Mouse (Mus musculus) thymus, adult 18-20 months (tissue): ENCODE results near the gene Arhgdia.
A peak's percentile ranks its signal among the peaks of the same experiment; 100 is the strongest.

Source experiments
- DNase-seq, 2 experiments: peaks; one replicate each; pipeline ENCODE4 v3.0.0; 2022; ENCODE audit warnings: mixed read lengths in 2 of 2

Arhgdia gene

DNA sequence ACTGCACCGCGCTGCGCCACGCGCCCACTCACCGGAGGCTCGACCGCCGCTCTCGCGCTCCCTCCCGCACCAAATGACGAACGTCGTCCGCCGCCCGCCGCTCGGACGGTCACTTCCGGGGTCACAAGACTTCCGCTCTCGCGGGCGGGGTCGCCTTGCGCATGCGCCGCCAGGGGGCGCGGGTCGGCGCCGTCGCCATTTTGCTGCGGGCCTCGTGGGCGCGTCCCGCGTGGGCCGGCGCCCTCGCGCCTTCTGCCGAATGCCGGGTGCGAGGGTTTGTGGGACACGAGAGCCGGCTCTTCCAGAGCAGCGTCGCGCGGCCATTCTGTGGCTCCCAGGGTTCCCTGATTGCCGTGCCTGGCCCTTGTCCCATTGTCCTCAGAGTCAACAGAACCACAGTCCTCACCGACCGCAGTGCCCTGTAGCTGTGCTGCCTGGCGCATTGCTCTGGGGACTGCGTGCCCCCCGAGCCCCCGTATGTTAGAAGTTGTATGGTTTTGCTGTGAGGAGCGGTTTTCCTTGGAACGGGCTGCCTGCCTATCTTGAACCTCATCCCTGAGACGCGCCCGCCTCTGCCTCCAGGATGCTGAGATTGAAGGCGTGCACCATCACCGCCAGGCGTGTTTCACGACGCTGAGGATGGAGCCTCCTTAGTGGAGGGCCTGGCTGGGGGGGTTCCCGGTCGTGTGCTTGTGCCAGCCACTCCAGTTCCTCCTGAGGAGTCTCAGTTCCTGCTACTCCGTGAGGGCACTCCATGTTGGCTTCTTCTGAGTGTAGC is at the start of gene Arhgdia:
Arhgdia (minus strand) TSS at position 135 of the 778 bp plus-strand sequence.
- peak; percentile 72 to 80 for DNase-seq

GRCm38 (mm10) chr11:120630401-120630871 is 49.0 kb upstream of the Arhgdia start:
- no peak for DNase-seq

GRCm38 (mm10) chr11:120629911-120630310 is 48.5 kb upstream of the Arhgdia start:
- no peak for DNase-seq

DNA sequence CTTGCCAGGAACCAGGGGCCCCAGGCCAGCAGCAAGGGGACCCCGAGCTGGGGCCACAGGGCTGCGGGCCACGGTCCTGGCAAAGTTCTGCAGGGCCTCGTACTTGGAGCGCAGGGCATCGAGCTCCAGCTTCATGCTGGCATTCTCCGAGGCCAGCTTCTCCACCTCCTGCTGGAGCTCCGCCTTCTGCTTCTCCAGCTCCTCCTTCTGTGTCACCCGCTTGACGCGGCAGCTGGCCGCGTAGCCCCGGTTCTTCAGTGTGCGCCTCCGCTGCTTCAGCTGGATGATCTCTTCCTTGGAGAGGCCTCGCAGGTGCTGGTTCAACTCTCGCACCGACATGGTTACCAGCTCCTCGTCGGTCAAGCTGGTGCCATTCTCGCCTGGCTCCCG is 47.9 kb upstream of the Arhgdia start:
- peak; percentile 70 to 75 for DNase-seq

DNA sequence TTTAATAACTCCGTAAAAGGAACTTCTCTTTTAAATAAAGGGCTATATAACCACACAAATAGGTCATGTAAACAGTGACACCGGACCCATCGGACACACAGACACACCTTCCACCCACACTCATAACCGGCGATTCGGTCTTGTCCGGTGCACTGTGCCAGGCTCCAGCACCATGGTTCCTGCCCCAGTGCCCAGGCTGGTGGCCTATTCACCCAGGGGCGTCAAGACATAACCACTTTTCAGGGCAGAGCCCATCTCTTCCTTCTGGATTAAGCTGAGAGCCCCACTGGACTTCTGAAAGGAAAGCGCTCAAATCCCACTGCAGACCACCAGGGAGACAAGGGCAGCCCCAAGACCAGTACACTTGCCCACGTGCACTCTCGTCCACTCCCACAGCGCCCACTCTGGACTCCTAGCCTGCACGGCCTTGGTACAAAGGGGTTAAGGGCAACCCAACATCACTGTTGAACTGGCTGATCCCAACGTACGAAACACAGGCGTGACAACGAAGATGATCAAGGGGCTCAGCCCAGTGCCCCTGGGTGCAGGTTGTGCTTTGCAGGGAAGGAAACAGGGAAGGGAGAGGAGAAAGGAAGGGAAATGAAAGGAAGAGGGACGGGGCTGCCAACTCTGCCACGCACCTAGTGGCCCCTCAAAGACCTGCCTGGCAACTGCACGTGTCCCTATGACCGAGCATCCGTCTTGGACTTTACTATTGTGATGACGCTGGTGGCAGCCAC is 47.3 kb upstream of the Arhgdia start:
- no peak for DNase-seq

GRCm38 (mm10) chr11:120627468-120628300 is 46.3 kb upstream of the Arhgdia start:
- peak; percentile 56 to 72 for DNase-seq

- no peak for DNase-seq
Observed at GRCm38 (mm10) chr11:120626785-120627467, 45.5 kb upstream of the Arhgdia start.

GRCm38 (mm10) chr11:120625152-120625775 is 43.8 kb upstream of the Arhgdia start, which contains the start of gene Sirt7:
TSS of gene Sirt7 (minus strand) at chr11:120625240.
- DNase-seq, result no peak

DNA sequence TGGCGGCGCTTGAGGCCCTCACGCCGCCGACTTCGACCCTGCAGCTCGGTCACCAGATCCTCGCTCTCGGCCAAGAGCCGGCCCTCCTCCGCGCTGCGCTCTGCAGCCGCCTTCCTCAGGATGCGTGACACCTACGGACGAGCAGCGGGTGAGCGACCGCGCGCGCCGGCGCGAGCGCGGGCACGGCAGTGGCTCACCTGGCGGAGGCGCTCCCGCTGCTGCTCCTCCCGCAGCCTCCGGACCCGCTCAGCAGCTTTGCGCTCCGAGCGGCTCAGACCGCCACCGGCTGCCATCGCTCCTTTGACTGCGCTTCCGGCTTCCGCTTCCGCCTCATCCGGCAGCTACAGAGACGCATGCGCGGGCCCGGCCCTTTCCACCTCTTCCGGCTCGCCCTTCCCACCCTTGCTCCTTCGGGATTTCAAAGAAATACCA is 43.3 kb upstream of the Arhgdia start:
- peak; percentile 77 to 82 for DNase-seq

- DNase-seq, result peak; percentile 57 to 69
Observed at GRCm38 (mm10) chr11:120623961-120624679, 42.7 kb upstream of the Arhgdia start.

DNA sequence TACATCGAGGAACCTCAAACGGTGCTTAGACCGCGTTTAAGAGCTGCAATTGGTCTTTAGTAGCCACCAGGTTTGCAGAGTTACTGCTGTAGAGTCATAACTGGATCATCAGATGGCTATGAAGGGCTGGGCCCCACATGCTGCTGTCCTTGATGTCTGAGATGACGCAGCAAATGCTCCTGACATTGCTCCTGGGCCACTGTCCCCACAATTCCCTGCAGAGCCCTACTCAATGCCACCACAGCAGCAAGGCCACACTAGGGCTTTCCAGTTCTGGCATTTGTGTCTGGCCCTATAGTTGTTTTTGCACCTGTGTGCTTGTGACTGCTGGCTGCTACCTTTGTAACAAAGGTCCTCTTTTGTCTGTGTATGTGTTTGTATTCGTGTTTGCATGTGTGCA is 41.4 kb upstream of the Arhgdia start:
- DNase-seq, result no peak

GRCm38 (mm10) chr11:120620195-120620594 is 38.8 kb upstream of the Arhgdia start:
- no peak for DNase-seq

DNA sequence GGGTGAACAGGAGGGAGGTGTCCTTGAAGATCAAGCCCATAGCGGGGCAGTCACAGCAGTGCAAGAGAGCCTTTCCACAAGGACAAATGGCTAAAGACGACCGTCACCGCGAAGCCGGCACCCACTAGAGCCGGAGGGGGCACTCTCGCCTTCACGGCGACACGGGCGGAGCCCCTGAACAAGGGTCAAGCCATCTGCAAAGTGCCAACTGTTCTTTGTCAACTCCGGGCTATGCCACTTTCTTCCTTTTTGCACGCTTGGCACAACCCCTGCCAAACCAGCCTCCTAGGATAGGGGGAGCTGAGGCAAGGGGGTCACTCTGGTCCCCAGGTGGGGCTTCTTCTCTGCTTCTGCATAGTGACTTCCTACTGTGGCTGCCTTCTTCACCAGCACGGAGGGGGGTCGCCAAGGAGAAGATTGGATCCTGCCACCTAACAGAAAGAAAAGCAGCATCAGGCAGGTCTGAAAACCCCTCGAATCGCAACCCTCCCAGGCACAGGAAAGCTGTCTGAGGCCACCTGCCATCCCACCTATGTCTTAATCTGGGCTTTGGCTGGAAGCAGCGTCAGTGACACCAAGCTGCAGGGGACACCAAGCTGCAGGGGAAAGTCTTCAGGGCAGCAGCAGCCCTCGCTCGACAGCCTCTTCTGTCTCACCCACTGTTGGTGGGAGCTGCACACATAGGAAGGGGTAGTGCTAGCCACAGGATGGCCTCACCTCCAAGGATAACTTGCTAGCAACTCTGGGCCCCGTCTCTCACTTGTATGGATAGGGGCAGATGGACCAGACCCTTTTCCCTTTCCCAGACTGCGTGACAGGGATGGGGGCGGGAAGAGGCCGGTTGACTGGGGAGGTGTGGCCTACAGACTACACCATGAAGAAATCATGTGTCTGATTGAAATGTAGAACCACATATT is 37.5 kb upstream of the Arhgdia start:
- peak in 1 of 2 experiments; percentile 29 for DNase-seq

DNA sequence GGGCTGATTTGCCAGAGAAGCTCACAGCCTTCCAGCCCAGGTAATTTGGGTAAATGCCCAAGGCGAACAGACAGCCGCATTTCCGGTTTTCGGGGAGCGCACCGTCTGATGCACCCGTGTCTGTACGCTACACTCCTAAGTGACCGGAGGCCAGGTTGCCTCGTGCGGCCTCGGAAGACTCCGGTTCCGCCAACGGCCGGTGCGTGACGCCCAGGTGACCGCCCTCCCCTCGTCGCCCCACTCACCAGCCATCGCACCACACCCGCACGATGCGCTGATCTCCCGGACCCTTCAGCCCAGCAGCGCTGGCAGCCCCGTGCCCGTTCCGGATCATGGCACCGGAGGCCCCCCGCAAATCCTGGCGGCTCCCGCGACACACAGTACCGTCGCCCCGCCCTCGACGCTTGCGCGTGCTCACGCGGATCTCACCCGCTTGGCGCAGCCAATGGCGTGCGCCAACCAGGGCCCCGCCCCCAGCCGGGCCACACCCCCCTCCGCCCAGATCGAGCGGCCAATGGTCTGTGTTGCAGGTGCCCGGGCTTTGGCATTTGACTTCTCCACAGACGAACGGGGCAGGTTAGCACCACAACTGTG is 36.2 kb upstream of the Arhgdia start, which contains the start of gene Pcyt2:
Pcyt2 (minus strand) TSS at position 418 of the 594 bp plus-strand sequence.
- DNase-seq, result peak; percentile 87 to 89

DNA sequence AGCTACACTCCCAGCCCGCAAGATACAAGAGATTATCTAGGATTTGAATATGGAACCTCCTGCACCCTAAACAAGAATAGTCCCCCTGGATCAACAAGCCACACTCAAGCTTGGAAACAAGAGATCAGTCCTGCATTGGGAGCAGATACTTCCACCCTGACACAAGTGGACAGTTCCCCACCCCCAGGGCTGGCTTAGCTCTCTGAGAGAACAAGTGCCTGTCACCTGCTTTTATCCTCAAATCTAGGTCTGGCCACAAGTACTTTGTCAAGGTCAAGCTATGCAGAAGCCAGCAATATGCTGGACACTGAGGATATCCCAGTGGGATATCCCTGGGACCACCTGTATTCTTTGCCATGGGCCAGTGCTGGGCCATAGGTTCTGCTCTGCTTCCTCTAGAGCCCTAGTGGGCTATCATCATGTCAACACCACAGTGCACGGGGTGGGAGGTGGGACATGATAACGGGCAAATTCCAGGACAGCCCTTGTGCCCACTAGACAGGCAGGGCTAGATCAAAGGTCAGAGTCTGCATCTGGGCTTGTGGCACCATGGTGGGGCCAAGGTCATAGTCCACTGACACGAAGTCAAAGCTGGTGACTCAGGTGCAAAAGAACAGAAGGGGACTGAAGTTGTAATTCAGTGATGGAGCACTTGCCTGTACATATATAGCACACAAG is 35.3 kb upstream of the Arhgdia start:
- DNase-seq, result no peak

DNA sequence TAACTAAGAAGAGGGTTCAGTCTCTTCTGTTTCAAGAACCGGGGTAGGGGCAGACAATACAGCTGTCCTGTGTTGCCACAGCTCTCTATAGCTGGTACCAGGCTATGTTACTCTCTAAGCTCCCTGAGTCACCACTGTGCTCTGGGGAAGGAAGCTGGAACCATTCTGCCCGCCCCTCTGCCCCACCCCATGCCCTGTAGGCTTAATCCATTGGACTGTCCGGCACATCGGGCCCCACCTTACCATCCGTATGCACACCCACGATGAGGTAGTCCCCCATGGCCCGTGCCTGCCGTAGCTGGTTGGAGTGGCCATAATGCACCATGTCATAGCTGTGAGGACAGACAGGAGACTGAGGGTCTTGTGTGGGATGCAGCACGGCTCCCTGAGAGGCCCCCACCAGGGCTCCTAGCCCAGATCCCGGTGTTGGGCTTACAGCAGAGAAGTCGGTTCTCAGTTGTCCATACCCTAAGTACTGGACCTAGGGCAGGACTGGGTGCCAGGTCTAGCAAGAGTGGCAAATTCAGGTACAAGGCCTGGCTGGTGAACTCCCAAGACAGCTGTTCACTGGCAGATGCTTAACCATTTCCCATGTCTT is 34.3 kb upstream of the Arhgdia start:
- DNase-seq, result no peak

- no peak for DNase-seq
Observed at GRCm38 (mm10) chr11:120615167-120615566, 33.7 kb upstream of the Arhgdia start.

GRCm38 (mm10) chr11:120613976-120614375 is 32.6 kb upstream of the Arhgdia start:
- no peak for DNase-seq
